Mouse (Mus musculus) CD4-positive, CD25-positive, alpha-beta regulatory T cell, adult 4 months (primary cell): Measurements from ENCODE around the gene Oscp1. TPM values are rescaled to one million over a fixed set of nuclear protein-coding genes. Genes with fewer than 3 reads are reported as not detected.
A peak's percentile ranks its signal among the peaks of the same experiment; 100 is the strongest.

Experiments used
- ATAC-seq: one replicate; pipeline ENCODE4 v1.8.0; 2017
- polyA plus RNA-seq, 2 experiments: library from polyadenylated mRNA; unstranded; fragments of 100-300 nt; shearing (Covaris generic); gene quantifications; one replicate each; pipeline ENCODE4 v1.2.1; 2017

Oscp1 gene
- under 1 TPM in 1 of 2 experiments, not detected in 1; 0.70 TPM for polyA plus RNA-seq

DNA sequence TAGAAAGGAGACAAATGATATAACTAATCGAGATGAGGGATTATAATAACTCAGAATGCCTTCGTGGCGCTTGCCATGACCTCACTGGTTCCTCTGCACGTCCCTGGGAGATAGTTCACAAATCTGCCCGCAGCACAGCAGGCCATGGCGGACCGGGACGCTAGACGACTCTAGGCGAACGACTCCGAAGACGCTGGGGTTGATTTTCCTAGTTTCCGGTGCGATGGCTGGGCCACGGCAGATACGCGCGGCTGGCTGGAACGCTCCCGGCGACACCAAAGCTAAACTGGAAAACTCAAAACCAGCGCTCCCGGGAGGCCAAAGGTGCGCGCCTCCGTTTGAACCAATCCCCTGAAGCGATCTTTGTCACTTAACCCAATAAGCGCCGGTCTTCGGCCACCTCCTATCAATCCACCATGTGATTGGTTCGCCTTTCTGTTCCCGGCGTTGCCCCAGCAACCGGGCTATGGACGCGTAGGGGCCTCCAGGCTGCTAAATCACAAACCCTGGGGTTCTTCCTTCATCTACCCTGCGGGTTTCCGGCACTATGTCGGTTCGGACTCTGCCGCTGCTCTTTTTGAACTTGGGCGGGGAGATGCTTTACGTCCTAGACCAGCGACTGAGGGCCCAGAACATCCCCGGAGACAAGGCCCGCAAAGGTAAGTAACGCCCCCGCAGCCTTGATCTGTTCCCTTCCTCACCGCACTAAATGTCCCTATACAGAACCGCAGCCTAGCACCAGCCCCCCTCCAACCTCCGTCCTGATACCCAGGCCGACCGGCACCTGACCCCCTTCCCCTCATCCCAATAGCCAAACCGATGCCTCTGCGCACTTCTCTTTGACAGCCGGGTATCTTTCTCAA lies at the start of gene Oscp1:
Gene Oscp1 (plus strand): TSS at position 432 of the 863 bp plus-strand sequence.
- peak; percentile 99 for ATAC-seq

GRCm38 (mm10) chr4:126017676-126018332 lies 40.6 kb upstream of the Oscp1 start:
- no peak for ATAC-seq

- ATAC-seq = no peak
Measured at GRCm38 (mm10) chr4:126018966-126019538, 39.3 kb upstream of the Oscp1 start.

DNA sequence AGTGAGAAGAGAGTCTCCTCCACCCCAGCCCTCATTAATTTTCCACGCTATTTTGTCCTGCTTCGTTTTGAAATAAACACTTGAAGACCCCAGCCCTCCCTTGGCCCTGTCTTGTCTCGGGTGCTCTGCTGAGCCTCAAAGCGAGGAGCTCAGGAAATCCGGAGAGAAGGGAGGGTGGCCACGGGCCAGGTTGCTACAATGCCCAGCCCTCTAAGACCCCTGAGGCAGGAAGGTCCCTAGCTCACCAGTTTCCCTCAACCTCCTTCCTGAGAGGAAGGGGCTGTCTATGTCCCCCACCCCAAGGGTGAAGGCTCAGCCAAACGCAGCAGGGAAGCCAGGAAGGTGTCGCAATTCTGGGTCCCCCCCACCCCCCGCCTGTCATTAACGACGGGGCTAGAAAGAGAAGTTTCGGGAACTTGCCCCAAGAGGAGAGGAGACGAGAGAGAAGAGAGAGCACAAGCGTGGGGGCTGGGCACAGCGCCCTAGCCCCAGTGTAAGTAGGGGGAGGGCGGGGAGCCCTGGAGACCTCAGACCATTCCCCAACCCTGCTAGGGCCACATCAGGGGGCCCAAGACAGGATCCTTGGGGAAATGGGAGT lies 34.0 kb upstream of the Oscp1 start, which contains the start of gene Csf3r:
Gene Csf3r (plus strand): TSS at position 248 of the 598 bp plus-strand sequence.
- ATAC-seq = no peak

DNA sequence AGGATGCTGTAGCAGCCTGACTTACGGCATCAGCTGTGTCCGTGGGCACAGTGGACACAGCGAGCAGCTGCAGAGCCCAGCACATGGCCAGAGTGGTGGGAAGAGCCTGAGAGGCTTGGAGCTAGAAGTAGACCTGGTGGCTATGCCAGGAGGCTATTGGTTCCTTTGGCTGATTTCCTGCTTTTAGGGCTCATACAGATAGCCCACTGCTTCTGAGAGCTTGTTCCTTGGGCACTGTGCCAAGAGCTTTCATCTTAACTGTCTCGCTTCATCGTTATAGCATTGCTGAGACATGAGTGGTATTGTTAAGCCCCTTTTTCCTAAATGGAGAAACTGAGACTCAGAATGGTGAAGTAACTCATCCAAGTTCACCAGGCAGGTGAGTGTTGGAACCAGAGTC lies 32.6 kb upstream of the Oscp1 start:
- ATAC-seq = no peak

DNA sequence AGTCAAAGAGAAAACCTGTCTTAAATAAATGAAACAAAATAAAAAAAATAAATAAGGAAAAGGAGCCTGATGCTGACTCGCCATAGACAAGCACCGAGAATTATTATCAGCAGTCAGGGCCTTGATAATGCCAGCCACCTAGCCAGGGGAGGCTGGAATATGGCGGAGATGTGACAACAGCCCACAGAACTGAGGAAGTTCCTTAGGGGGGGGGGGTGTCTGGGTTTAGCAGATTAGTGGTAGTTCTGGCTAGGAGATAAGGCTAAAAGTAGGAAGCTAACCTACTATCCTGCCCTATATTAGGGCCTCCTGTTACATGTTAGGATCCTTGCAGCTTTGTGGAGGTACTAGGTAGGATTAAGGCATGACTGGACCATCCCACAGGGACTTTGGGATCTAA lies 30.4 kb upstream of the Oscp1 start:
- ATAC-seq = no peak

GRCm38 (mm10) chr4:126029042-126029441 lies 29.3 kb upstream of the Oscp1 start:
- ATAC-seq = no peak

- ATAC-seq = no peak
Measured at GRCm38 (mm10) chr4:126030705-126031104, 27.7 kb upstream of the Oscp1 start.

- ATAC-seq = no peak
Measured at GRCm38 (mm10) chr4:126035413-126035812, 23.0 kb upstream of the Oscp1 start.

- ATAC-seq = peak; percentile 99
Measured at GRCm38 (mm10) chr4:126046851-126047585, 11.3 kb upstream of the Oscp1 start, which contains the start of gene Mrps15. Mrps15 (plus strand) TSS chr4:126046925.

- ATAC-seq = no peak
Measured at GRCm38 (mm10) chr4:126051617-126052016, 6.7 kb upstream of the Oscp1 start.

DNA sequence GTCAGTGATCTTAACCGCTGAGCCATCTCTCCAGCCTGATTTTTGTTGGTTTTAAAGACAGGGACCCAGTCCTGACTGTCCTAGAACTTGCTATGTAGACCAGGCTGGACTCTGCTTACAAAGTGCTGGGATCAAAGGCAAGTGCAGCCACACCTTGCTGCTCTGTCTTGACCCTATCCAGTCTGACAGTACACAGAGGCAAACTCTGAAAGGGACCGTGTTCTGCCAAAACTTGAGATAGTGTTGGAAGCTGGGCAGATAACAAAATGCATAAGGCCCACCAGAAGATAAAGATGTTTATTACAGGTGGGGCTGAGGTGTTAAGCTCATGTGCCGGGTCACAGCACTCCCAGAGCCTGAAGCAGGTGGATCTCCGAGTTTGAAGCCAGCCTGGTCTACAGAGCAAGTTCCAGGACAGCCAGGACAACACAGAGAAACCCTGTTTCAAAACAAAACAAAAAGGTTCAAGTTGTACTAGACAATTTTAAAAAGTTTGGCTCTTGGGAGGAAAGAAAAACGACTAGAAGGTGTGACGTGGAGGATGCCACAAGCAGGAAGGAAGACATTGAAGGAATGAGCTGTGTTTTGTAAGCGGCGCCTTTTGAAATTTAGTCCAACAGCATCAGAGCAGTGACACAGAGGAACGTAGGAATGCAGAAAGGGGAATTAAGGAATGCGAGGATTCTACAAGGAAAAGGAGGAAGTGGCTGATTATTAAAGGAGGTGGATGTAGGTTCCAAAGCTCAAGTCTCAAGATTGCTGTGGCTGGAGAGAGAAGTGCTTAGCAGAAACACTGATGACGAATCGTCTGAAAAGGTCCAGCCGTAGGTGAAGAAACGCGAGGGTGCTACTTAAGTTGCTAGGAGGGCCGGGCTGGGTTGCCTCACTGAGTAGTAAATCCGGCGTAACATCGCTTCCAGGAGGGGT lies 895 bp upstream of the Oscp1 start:
- no peak for ATAC-seq

- no peak for ATAC-seq
Measured at GRCm38 (mm10) chr4:126058997-126059362, 615 bp downstream of the Oscp1 start.

- ATAC-seq = no peak
Measured at GRCm38 (mm10) chr4:126062856-126063255, 4.5 kb downstream of the Oscp1 start.

DNA sequence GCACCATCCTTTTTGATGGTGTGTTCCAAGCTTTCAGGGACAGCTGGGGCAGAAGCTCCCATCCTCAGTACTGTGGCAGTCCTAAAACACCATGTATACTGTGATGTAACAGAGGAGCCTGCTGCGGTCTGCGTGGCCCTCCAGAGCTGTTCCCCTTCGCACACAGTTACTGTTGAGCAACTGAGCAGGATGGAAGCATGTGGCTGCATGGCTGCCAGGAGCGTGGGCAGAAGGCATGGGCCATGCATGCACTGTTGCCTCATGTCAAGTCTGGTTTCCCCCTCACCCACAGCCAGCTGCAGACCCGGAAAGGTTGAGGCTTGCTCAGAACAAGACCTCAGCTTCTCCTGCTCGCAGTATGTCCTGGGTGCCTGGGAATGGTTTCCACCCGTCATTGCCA lies 6.9 kb downstream of the Oscp1 start:
- no peak for ATAC-seq

DNA sequence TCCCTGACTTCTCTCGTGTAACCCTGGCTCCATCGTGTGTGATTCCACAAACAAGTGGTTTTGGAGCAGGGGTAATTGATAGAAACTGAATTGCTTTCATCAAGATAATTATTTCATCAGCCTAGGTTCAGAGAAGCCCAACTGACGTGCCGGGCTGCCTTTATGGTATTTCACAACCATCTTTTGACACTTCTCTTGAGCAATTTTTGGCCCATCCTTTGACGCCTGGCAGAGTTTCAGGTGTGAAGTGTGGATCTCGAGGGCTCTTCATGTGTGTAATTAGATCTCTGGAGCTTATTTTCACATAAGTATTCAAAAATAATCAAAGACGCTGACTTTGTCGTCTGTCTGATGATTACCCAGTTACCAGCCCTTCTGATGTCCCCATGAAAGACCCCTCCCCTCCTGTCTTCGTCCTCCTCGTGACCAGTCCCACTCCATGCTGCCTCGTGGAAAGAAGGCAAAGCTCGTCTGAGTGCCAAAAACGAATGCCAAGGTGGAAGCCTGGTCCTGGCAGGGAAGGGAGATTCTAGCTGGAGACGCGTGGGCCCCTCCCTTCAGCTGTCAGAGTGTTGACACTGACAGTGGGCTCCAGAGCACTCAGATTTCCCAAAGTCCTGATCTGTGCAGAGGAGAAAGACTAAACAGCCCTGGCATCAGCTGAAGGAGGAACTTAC lies 9.2 kb downstream of the Oscp1 start:
- ATAC-seq = no peak

DNA sequence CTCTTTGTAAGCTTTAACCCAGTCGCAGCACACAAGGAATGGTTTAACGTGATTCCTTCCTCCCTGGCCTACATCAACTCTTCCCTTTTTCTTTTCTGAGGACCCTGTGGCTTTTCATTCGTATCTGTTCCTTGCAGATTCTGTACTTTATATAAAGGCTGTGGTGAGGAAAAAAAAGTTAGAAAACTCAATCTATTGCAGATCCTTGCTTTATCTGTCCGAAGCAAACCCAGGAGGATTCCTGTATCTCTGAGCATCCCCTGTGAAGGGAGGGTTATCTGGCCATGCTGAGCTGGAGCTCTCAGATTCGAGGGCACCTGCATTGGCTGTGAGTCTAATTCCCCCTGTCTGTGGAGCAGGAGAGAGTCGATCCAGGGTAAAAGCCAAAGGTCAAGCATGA lies 10.5 kb downstream of the Oscp1 start:
- no peak for ATAC-seq

GRCm38 (mm10) chr4:126077833-126078232 lies 19.5 kb downstream of the Oscp1 start:
- ATAC-seq = no peak

GRCm38 (mm10) chr4:126079266-126079665 lies 20.9 kb downstream of the Oscp1 start:
- no peak for ATAC-seq

DNA sequence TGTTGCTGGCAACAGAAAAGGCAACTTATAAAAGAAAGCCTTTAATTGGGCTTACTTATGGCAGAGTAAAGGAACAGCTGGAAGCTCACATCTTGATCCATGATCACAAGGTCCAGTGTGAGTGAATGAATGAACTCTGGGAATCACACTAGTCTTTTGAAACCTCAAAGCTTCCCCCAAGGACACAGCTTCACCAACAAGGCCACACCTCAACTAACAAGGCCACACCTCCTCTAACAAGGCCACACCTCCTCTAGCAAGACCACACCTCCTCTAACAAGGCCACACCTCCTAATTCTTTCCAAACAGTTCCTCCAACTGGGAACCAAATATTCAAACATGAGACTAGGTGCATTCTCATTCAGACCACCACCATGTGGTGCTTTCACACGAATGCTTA lies 23.2 kb downstream of the Oscp1 start:
- ATAC-seq = no peak

GRCm38 (mm10) chr4:126083021-126083420 lies 24.7 kb downstream of the Oscp1 start:
- ATAC-seq = no peak
